Mouse (Mus musculus): ENCODE measurements around the gene Borcs6.
"Not testable (repeated sequence)": the region's sequence is repeated elsewhere in the genome, so short reads cannot be mapped to it uniquely, and the experiment has no call there.

The Borcs6 gene

DNA sequence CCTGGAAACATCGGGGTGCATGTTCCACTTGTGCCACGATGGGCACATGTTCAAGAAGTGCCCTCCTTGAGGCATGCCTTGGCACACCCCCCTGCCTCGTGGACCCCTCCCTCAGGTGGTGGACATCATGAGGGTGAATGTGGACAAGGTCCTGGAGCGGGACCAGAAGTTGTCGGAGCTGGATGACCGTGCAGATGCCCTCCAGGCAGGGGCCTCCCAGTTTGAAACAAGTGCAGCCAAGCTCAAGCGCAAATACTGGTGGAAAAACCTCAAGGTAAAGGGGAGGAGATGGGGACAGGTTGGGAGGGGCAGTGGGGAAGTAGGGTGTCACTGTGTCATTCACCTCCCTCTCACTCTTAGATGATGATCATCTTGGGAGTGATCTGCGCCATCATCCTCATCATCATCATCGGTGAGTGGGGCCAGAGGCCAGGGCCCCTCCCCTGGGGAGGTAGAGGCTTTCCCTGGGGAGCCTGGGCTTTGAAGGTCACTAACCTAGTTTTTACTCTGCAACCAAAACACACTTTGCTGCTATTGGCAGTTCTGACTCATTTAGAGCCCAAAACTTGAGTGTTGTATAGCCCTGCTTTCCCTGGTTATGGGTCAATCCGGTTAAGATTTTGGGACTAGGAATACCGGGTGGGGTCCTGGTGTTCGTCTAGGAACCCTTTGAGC is 30.2 kb downstream of the Borcs6 start:
- DNase-seq (ENCODE audit: low spot score) = no peak

DNA sequence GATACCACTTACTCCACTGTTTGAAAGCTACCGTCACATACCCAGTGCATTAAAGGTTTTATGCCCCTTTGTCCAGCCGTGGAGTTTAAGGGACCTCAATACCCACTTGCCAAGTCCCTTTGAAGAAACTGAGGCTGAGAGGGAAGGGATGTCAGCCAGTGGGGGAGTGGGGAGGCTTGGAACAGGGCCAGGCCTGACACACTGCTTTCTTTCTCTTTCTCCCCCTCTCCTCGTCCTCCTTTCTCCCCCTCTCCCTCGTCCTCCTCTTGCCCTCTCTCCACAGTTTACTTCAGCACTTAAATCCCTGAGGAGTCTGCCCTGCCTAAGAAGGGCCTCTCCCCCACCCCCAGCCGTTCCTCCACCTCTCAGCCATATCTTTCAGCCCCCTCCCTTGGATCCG is 30.9 kb downstream of the Borcs6 start:
- no peak for DNase-seq (ENCODE audit: low spot score)

GRCm38 (mm10) chr11:69091566-69092385 is 32.3 kb downstream of the Borcs6 start:
- no peak for DNase-seq (ENCODE audit: low spot score)

DNA sequence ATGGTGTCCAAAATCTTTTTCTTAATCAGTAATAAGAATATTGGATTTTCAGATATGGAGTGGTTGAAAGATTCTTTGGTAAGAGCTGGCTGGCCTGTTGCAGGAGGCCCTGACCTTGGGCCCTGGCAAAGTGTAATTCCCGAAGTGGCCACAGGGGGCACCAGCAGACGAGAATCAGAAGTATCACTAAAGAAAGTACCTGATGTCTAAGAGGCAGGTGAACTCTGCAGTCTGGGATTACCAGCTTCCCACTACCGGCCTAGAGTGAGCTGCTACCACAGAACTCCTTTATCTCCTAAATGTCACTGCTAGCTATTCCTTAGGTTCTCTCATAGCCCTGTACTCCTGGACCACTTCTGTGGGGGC is 32.9 kb downstream of the Borcs6 start:
- DNase-seq (ENCODE audit: low spot score) = peak; percentile 93

- DNase-seq (ENCODE audit: low spot score) = no peak
Measured at GRCm38 (mm10) chr11:69092871-69093270, 33.4 kb downstream of the Borcs6 start.

GRCm38 (mm10) chr11:69093856-69094255 is 34.3 kb downstream of the Borcs6 start:
- not testable (repeated sequence) for DNase-seq (ENCODE audit: low spot score)

DNA sequence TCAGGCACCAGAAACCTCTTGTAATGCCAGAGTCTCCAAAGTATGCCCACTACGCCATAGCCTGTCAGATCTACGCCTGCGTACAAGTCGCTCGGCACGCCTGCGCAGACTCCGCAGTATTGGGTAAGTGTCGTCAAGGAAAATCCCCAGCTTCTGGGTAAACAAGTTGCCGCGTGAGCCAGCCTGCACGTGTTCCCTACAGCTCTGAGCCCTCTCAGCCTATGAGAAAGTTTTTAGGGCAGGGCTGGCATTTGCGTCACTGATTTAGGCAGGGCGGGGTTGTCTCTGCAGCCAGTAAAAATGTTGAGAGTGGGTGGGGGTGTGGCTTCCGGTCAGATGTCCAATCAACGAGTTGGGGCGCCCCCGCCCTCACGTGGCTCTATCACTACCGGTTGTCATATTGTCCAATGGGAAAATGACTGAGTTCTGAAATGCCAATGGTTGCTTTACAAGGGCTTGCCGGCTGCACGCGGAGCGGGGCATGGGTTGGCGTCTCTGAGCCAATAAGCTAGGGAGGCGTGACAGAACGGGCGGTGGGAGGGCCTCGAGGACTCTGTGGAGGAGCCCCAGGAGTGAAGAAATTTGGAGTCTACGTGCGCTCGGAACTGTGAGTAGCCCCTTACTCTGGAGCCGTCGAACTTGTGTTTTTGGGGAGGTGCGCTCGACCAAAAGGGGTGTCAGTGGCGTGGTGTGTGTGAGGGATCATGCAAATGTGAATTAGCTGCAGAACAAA is 35.3 kb downstream of the Borcs6 start, which contains the start of gene Per1:
Per1 (plus strand) TSS at position 521 of the 733 bp plus-strand sequence.
- peak; percentile 100 for DNase-seq (ENCODE audit: low spot score)

- peak; percentile 72 for DNase-seq (ENCODE audit: low spot score)
Measured at GRCm38 (mm10) chr11:69095511-69096231, 36.2 kb downstream of the Borcs6 start.

GRCm38 (mm10) chr11:69096360-69096986 is 37.0 kb downstream of the Borcs6 start:
- no peak for DNase-seq (ENCODE audit: low spot score)

DNA sequence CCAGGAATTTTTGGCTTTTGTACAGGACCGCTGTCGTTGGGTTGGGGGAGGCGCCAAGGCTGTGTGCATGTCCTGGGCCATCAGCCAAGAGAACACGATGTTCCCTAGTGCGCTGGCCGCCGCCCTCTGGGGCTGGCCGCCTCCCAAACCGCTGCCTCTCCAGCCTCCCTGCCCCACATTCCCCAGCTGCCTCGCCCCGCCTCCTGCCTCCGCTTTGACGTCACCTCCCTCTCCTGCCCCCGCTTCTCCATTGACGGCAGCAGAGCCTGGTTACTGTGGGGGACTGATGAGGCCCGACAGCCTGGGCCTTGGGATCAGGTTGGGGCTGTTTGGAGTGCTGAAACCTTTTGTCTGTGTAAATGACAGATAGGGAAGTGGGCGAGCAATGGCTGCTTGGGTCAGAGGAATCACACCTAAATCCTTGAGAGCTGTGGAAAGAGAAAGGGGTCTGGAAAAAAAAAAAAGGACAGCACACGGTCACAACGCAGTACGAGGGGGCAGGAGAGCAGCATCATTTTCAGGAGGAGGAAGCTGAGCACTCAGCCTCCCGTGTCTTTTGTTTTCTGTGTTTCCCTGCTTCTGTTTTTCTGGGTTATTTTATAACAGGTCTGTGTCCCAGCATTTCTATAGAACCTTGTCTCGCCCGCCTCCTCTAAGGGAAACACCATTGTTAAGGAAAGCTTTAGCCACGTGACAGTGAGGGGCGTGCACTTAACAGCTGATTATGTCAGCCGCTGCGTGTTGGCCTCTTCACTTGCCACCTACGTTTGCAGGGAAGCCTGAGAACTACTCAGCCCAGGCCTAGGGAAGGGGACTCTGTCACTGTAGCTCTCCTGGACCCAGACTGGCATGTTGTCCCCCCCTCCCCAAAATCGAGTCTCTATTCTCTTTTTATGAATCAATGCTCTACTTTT is 37.7 kb downstream of the Borcs6 start:
- DNase-seq (ENCODE audit: low spot score) = peak; percentile 99

DNA sequence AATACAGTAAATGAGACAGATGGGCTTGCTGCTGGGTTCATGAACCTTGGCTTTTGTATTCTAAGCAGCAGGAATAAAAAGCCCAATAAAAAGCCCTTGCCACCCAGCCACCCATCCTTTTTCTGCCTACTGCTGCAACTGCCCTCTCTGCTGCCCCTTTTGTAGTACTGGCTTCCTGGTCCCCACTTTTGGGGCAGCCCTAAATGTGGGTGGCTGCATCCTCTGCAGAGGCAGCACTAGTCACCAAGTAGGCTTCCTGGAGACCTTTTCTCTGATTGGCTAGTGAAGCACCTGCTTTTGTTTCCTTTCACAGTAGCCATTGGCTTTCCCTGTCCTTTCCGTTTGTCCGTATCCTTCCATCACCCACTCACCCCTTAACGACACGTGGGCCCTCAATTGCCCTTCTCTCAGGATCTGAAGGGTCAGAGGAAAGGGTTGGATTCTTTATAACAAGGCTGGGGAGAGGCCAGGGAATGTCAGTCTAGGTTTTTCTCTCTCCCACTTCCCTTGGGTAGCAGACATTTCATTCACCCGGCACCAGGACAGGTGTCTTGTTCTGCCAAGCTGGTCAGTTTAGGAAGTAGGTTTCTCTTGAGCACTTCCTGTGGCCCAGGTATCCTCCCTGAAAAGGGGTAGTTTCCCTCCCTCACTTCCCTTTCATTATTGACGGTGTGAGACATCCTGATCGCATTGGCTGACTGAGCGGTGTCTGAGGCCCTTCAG is 38.7 kb downstream of the Borcs6 start:
- no peak for DNase-seq (ENCODE audit: low spot score)

DNA sequence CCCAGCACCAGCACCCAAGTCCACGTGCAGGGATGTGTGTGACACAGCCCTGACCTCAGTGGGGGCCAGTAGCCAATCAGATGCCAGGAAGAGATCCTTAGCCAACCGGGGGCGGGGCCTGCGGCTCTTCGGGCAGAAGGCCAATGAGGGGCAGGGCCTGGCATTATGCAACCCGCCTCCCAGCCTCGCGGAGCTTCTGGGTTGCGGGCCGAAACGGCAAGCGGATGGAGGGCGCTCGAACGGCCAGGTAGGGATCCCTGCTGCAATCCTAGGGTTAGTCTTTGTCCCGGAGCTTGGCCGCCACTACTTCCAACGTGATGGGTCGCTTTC is 39.2 kb downstream of the Borcs6 start:
- peak; percentile 99 for DNase-seq (ENCODE audit: low spot score)

- DNase-seq (ENCODE audit: low spot score) = peak; percentile 94
Measured at GRCm38 (mm10) chr11:69099177-69099914, 39.8 kb downstream of the Borcs6 start.

DNA sequence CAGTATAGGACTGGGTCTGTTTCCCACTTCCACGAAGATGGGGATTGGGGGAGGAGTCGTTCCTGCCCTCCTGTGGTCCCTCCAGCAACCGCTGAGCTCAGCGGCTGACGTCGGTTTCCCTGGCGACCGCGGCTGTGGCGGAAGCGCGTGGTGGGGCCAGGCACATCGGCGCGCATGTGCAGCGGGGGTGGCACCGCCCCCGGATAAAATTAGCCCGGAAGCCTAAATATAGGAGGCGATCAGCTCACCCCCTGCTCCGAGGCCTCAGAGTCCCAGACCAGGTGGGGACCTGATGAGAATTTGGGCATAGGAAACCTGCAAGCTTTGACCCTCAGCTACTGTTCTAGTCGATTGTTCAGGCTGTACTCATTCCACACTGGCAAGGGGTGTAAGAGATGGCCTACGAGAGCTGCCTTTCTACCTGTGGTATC is 40.4 kb downstream of the Borcs6 start:
- DNase-seq (ENCODE audit: low spot score) = peak; percentile 97

- DNase-seq (ENCODE audit: low spot score) = no peak
Measured at GRCm38 (mm10) chr11:69100639-69101360, 41.3 kb downstream of the Borcs6 start.

GRCm38 (mm10) chr11:69101604-69102402 is 42.3 kb downstream of the Borcs6 start:
- no peak for DNase-seq (ENCODE audit: low spot score)

- no peak for DNase-seq (ENCODE audit: low spot score)
Measured at GRCm38 (mm10) chr11:69102403-69102725, 42.8 kb downstream of the Borcs6 start.

DNA sequence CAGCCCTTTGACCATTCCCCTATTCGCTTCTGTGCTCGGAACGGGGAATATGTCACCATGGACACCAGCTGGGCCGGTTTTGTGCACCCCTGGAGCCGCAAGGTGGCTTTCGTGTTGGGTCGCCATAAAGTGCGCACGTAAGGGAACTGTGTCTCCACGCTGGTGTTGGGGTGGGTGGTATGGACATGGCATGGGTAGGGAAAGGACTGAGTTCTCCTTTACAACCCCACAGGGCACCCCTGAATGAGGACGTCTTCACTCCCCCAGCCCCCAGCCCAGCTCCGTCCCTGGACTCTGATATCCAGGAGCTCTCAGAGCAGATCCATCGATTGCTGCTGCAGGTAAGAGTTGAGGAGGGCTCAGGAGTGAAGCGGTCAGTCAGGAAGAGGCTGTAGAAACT is 43.6 kb downstream of the Borcs6 start:
- no peak for DNase-seq (ENCODE audit: low spot score)

Data from lung, postnatal 25 days (tissue).